Mouse (Mus musculus): ENCODE data around the gene Scrt2. TPM values are rescaled to one million over a fixed set of nuclear protein-coding genes. Genes with fewer than 3 reads are reported as not detected.

The Scrt2 gene
- total and polyA plus RNA-seq, 3 experiments = 0.05 TPM; not detected in 2

DNA sequence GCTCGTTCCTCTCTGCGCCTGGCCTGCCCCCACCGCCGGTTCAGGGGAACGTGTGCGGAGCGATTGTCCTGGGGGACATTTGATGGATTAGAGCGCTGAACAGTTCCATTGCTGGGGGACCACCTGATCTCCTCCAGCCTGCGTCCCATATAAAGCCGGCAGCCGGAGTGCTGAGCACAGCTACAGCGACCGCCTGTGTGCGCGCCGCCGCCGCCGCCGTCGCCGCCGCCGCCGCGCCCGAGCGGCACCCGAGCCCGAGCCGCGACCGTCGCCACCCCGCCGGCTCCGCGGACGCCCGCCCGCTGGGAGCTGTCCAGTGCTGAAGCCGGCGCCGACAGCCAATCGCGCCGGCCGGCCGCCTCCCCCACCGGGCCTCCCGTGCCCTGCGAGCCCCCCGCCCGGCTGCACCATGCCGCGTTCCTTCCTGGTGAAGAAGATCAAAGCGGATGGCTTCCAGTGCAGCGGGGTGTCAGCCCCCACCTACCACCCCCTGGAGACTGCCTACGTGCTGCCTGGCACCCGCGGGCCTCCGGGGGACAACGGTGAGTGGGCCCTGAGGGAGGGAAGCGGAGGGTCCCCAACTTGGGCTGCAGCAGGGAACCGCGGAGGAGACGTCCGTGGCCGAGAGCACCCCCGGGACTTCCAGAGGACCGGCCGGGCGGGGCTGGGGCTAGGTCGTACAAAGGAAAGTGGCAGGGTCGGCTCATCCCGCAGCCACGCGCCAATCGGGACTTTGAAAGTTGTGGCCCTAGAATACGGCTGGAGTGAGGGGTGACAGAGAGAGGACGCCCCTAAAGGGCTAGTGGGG is 516 bp downstream of the Scrt2 start:
- Histone ChIP-seq H3K4me3 (ENCODE audit: low read depth, low read length) (no peak overlapping the region; the same call in 1 of the 2 replicates), H3K4me1 (ENCODE audit: insufficient read depth, low read depth, low read length) (peaks cover 4% of the 10 kb centered on the region; the same call in 1 of the 2 replicates), H3K36me3 (replicated peaks) (no peaks in the 10 kb centered on the region), H3K27me3 (ENCODE audit: insufficient read depth, low read length) (peaks cover 28% of the 10 kb centered on the region), H3K9me3 (replicated peaks) (no peaks in the 10 kb centered on the region)
- ATAC-seq (ENCODE audit: extremely low read depth, insufficient number of reproducible peaks, low FRiP score, poor library complexity, severe bottlenecking) = no peak
- TF ChIP-seq CTCF (IDR thresholded peaks at IDR 0.05; ENCODE audit: low read depth, low read length) = no peak
- no peak for TF ChIP-seq POLR2AphosphoS5 (IDR thresholded peaks at IDR 0.05; ENCODE audit: insufficient replicate concordance, low read depth, low read length)
- no peak for TF ChIP-seq GATA1 (IDR thresholded peaks at IDR 0.05; ENCODE audit: borderline replicate concordance, low read length)
- TF ChIP-seq TAL1 (conservative IDR thresholded peaks at IDR 0.05; ENCODE audit: low read depth, low read length) = no peak
- TF ChIP-seq GATA2 (IDR thresholded peaks at IDR 0.05; ENCODE audit: borderline replicate concordance, low read depth, low read length) = no peak
- DNase-seq (ENCODE audit: low spot score) = peak; percentile 87

DNA sequence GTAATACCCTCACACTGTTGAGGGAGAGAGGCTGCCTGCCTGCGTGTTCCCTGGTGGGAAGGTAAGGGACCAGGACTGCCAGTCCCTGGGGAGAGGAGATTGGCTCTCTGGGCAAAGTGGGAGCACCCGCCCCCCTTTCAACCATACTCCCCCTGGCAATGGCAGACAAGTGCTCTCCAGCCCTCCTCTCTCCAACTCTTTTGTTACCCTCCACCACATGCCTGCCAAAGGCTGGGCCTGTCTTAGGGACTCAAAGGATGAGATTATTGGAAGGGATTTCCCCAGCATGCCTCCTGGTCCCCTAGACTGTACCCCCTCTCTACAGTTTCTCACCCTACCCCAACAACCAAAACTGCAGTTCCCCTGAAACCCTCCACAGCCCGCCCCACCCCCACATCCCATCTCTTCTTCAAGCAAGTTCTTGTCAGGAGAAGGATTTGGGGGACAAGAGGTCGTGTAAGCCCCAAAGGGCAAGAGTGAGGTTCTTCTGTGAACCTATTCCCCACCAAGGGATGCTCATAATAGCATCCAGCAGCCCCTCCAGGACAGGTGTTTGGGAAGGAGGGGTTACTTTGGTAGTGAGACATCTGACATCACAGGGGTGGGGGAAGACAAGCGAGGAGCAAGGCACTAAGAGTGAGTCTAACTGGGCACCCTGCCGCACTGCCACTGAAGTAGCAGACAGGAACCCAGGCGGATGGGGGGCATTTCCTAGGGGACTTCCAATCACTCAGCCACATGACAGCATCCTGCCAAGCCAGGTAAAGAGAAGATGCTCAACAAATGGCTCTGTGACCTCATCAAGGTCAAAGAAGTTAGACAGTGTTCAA is 1.3 kb downstream of the Scrt2 start:
- ATAC-seq (ENCODE audit: extremely low read depth, insufficient number of reproducible peaks, low FRiP score, poor library complexity, severe bottlenecking) = no peak
- no peak overlapping the region for H3K4me3 ChIP-seq (ENCODE audit: low read depth, low read length)

DNA sequence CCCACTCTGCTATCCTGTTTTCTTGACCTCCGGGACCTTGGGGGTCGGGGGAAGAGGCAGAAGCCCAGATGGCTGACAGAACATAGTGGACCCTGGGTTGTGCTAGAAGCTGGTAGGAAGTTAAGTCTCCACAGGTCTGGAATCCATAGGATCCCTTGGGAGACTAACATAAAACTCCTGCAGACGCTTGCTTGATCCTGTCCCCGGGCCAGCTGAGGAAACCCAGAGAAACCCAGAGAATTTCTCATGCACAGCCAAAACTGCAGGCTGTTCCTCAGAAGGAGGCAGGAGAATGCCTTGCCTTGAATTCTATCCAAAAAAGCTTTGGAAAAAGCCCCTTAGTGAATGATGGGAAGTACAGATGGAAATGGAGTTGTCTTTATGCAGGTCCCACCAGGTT is 2.1 kb downstream of the Scrt2 start:
- ATAC-seq (ENCODE audit: extremely low read depth, insufficient number of reproducible peaks, low FRiP score, poor library complexity, severe bottlenecking) = no peak
- Histone ChIP-seq H3K4me1 (ENCODE audit: insufficient read depth, low read depth, low read length) (peaks cover 4% of the 10 kb centered on the region; the same call in 1 of the 2 replicates), H3K27me3 (ENCODE audit: insufficient read depth, low read length) (peaks cover 25% of the 10 kb centered on the region), H3K36me3 (replicated peaks) (no peaks in the 10 kb centered on the region), H3K4me3 (ENCODE audit: low read depth, low read length) (no peak overlapping the region), H3K9me3 (replicated peaks) (no peaks in the 10 kb centered on the region)
- DNase-seq (ENCODE audit: low spot score) = no peak
- TF ChIP-seq TAL1 (conservative IDR thresholded peaks at IDR 0.05; ENCODE audit: low read depth, low read length) (no peak), GATA1 (IDR thresholded peaks at IDR 0.05; ENCODE audit: borderline replicate concordance, low read length) (no peak), POLR2AphosphoS5 (IDR thresholded peaks at IDR 0.05; ENCODE audit: insufficient replicate concordance, low read depth, low read length) (no peak), GATA2 (IDR thresholded peaks at IDR 0.05; ENCODE audit: borderline replicate concordance, low read depth, low read length) (no peak), CTCF (IDR thresholded peaks at IDR 0.05; ENCODE audit: low read depth, low read length) (no peak)

More for the DNA sequence above, 1.3 kb downstream of the Scrt2 start:
- Histone ChIP-seq H3K27me3 (ENCODE audit: insufficient read depth, low read length) (peaks cover 25% of the 10 kb centered on the region), H3K4me1 (ENCODE audit: insufficient read depth, low read depth, low read length) (peaks cover 4% of the 10 kb centered on the region; the same call in 1 of the 2 replicates), H3K9me3 (replicated peaks) (no peaks in the 10 kb centered on the region), H3K36me3 (replicated peaks) (no peaks in the 10 kb centered on the region)
- DNase-seq (ENCODE audit: low spot score) = no peak
- TF ChIP-seq GATA2 (IDR thresholded peaks at IDR 0.05; ENCODE audit: borderline replicate concordance, low read depth, low read length) (no peak), CTCF (IDR thresholded peaks at IDR 0.05; ENCODE audit: low read depth, low read length) (no peak), POLR2AphosphoS5 (IDR thresholded peaks at IDR 0.05; ENCODE audit: insufficient replicate concordance, low read depth, low read length) (no peak), GATA1 (IDR thresholded peaks at IDR 0.05; ENCODE audit: borderline replicate concordance, low read length) (no peak), TAL1 (conservative IDR thresholded peaks at IDR 0.05; ENCODE audit: low read depth, low read length) (no peak)

DNA sequence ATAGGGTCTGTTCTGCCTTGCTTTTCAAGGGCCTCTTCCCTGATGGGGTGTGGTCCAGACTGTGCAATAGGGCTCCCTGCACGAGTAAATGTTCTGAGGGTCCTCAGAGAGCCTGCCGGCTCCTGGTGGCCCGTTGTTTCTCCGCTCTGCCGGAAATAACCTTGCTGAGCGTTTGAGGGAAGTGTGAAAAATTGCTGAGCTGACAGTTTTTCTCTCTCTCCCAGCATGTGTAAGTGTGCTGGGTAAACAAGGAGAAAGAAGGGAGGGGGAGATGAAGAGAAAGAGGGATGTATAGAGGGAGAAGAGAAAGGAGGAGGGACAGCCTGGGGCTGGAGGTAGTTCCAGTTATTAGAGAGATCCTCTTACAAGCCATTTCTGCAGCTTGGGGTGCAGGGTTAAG is 3.0 kb downstream of the Scrt2 start:
- ATAC-seq (ENCODE audit: extremely low read depth, insufficient number of reproducible peaks, low FRiP score, poor library complexity, severe bottlenecking) (no peak), DNase-seq (ENCODE audit: low spot score) (no peak)
- TF ChIP-seq TAL1 (conservative IDR thresholded peaks at IDR 0.05; ENCODE audit: low read depth, low read length) (no peak), GATA2 (IDR thresholded peaks at IDR 0.05; ENCODE audit: borderline replicate concordance, low read depth, low read length) (no peak), GATA1 (IDR thresholded peaks at IDR 0.05; ENCODE audit: borderline replicate concordance, low read length) (no peak), POLR2AphosphoS5 (IDR thresholded peaks at IDR 0.05; ENCODE audit: insufficient replicate concordance, low read depth, low read length) (no peak), CTCF (IDR thresholded peaks at IDR 0.05; ENCODE audit: low read depth, low read length) (no peak)
- Histone ChIP-seq H3K4me1 (ENCODE audit: insufficient read depth, low read depth, low read length) (peaks cover 4% of the 10 kb centered on the region; the same call in 1 of the 2 replicates), H3K9me3 (replicated peaks) (no peaks in the 10 kb centered on the region), H3K36me3 (replicated peaks) (no peaks in the 10 kb centered on the region), H3K27me3 (ENCODE audit: insufficient read depth, low read length) (peaks cover 22% of the 10 kb centered on the region), H3K4me3 (ENCODE audit: low read depth, low read length) (no peak overlapping the region)

DNA sequence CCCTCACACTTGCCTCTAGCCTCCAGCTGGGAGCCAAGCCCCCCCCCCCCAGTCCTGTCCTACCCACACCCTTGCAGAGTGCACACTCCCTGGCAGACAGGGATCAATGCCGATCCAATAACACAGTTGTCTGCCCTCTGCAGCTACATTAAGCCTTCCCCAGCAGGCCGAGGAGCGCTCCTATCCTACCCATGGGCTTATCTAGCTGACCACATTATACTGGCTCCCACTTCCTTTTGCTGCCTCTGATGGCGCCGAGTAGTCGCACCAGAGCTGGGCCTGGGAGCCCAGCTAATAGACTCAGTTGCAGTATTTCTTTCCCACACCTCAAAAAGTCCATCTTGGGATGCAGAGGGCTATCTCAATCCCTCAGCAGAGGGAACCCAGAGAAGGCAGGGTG is 4.1 kb downstream of the Scrt2 start:
- DNase-seq (ENCODE audit: low spot score) (no peak), ATAC-seq (ENCODE audit: extremely low read depth, insufficient number of reproducible peaks, low FRiP score, poor library complexity, severe bottlenecking) (no peak)
- Histone ChIP-seq H3K4me3 (ENCODE audit: low read depth, low read length) (no peak overlapping the region), H3K4me1 (ENCODE audit: insufficient read depth, low read depth, low read length) (peaks cover 4% of the 10 kb centered on the region; the same call in 1 of the 2 replicates), H3K27me3 (ENCODE audit: insufficient read depth, low read length) (peaks cover 19% of the 10 kb centered on the region), H3K9me3 (replicated peaks) (no peaks in the 10 kb centered on the region), H3K36me3 (replicated peaks) (no peaks in the 10 kb centered on the region)
- TF ChIP-seq GATA2 (IDR thresholded peaks at IDR 0.05; ENCODE audit: borderline replicate concordance, low read depth, low read length) = no peak
- TF ChIP-seq TAL1 (conservative IDR thresholded peaks at IDR 0.05; ENCODE audit: low read depth, low read length) = no peak
- no peak for TF ChIP-seq POLR2AphosphoS5 (IDR thresholded peaks at IDR 0.05; ENCODE audit: insufficient replicate concordance, low read depth, low read length)
- no peak for TF ChIP-seq CTCF (IDR thresholded peaks at IDR 0.05; ENCODE audit: low read depth, low read length)
- no peak for TF ChIP-seq GATA1 (IDR thresholded peaks at IDR 0.05; ENCODE audit: borderline replicate concordance, low read length)
